9 mouse cellular contexts compared by ENCODE assay signal in genomic region chr10:84514038-84514578, GRCm38 (mm10). TPM values are rescaled to one million over a fixed set of nuclear protein-coding genes. Genes with fewer than 3 reads are reported as not detected.
DNase-seq lines count a peak whose midpoint lies in the region; ATAC-seq and TF ChIP-seq lines count a peak whose summit lies in the region.
"Had no signal": no experiment of that assay in that cellular context is flagged by ENCODE, and none has a peak within 500 bp of the region (broad histone marks: within the 10 kb centered on the region; RNA-seq: fewer than 3 reads in every experiment).

No protein-coding gene starts in this region.

- H3K4me2 ChIP-seq in kidney, embryonic 15.5 days = no peak overlapping the region

- no peak overlapping the region for H3K27ac ChIP-seq in kidney, embryonic 15.5 days
- no peak overlapping the region for H3K27ac ChIP-seq in bone marrow macrophage, adult 2 months (ENCODE audit: insufficient read depth, low read depth, low read length)
- H3K27ac ChIP-seq: macrophage had no signal

- 35% methylated on average over 5 of the region's 5 CpGs for WGBS in kidney, embryonic 15.5 days

- no peak for ATAC-seq in kidney, embryonic 15.5 days (replicated peaks; ENCODE audit: low FRiP score)

- TF ChIP-seq POLR2A in bone marrow macrophage, adult 2 months (IDR thresholded peaks at IDR 0.05; ENCODE audit: borderline replicate concordance, low read depth, low read length) = no peak

- H3K4me1 ChIP-seq in kidney, embryonic 15.5 days = 0 out of 2 replicates have a peak, but pooled peaks cover 6% of the 10 kb centered on the region
- peaks cover 11% of the 10 kb centered on the region for H3K4me1 ChIP-seq in bone marrow macrophage, adult 2 months (ENCODE audit: control insufficient read depth, insufficient read depth, low read length)

- no peak overlapping the region for H3K9ac ChIP-seq in kidney, embryonic 15.5 days

- peak; percentile 74 for DNase-seq in kidney, adult 18-20 months
- peak; percentile 72 for DNase-seq in ES-CJ7 (ENCODE audit: low read depth, low spot score)
- DNase-seq in fibroblast of lung, adult 2 months (ENCODE audit: low read depth) = peak; percentile 59
- DNase-seq in left cerebral cortex, postnatal 25 days (ENCODE audit: low spot score in 2 of 2) = peak; percentile 38 to 56
- DNase-seq in ovary, postnatal 14 days (ENCODE audit: low spot score) = peak; percentile 81
- DNase-seq in urinary bladder, postnatal 25 days (ENCODE audit: low spot score) = peak; percentile 77

- no peaks in the 10 kb centered on the region for H3K36me3 ChIP-seq in kidney, embryonic 15.5 days

- H3K4me3 ChIP-seq in kidney, embryonic 15.5 days (replicated peaks) = no peak overlapping the region
- no peak overlapping the region for H3K4me3 ChIP-seq in bone marrow macrophage, adult 2 months (ENCODE audit: insufficient read depth, low read length)

- TF ChIP-seq CTCF in bone marrow macrophage, adult 2 months (IDR thresholded peaks at IDR 0.05; ENCODE audit: low read depth, low read length) = peak; percentile 76

- H3K27me3 ChIP-seq in kidney, embryonic 15.5 days = no peaks in the 10 kb centered on the region

- no peaks in the 10 kb centered on the region for H3K9me3 ChIP-seq in kidney, embryonic 15.5 days (replicated peaks)

- intact Hi-C loops in left cerebral cortex, postnatal 25 days (cut with DNase I) = loop anchor here (2.0 to 5.0 kb wide), 2 partner anchors 109 to 697 kb away; partner anchors contain the start of gene Polr3b

RNA-seq across cellular contexts. Expression of gene Ckap4, which starts 19.8 kb away (rescaled TPM):
- polyA plus RNA-seq in kidney, embryonic 15.5 days (2015; fragmentation: Nextera tagmentation; extraction: Ambion mirVana) = 89.9 and 94.3 TPM in 2 replicates
- 19.2 and 19.9 TPM in 2 replicates for polyA plus RNA-seq in bone marrow macrophage, adult 2 months (2012; ENCODE audit: insufficient read depth, insufficient read length, missing spikeins)
- 10 to 100 TPM; 22.8 to 25.2 TPM for total RNA-seq in left cerebral cortex, postnatal 25 days (2021)
